Mouse (Mus musculus): ENCODE results near the gene Nrcam. TPM values are rescaled to one million over a fixed set of nuclear protein-coding genes. Genes with fewer than 3 reads are reported as not detected.

Nrcam gene
- total RNA-seq, 4 experiments from 2014 or later: 0.29 to 0.75 (median 0.57) TPM

GRCm38 (mm10) chr12:44437046-44437827, 108.6 kb downstream of the Nrcam start:
- DNase-seq (ENCODE audit: low spot score in 2 of 2): no peak

GRCm38 (mm10) chr12:44438884-44439283, 110.2 kb downstream of the Nrcam start:
- DNase-seq (ENCODE audit: low spot score in 2 of 2): no peak

- no peak for DNase-seq (ENCODE audit: low spot score in 2 of 2)
Measured at GRCm38 (mm10) chr12:44440230-44440629, 111.5 kb downstream of the Nrcam start.

- no peak for DNase-seq (ENCODE audit: low spot score in 2 of 2)
Measured at GRCm38 (mm10) chr12:44450930-44451329, 122.2 kb downstream of the Nrcam start.

- DNase-seq (ENCODE audit: low spot score in 2 of 2): no peak
Measured at GRCm38 (mm10) chr12:44451742-44452141, 123.1 kb downstream of the Nrcam start.

GRCm38 (mm10) chr12:44453791-44454190, 125.1 kb downstream of the Nrcam start:
- no peak for DNase-seq (ENCODE audit: low spot score in 2 of 2)

- DNase-seq (ENCODE audit: low spot score in 2 of 2): no peak
Measured at GRCm38 (mm10) chr12:44457961-44458360, 129.3 kb downstream of the Nrcam start.

GRCm38 (mm10) chr12:44462436-44462835, 133.8 kb downstream of the Nrcam start:
- no peak for DNase-seq (ENCODE audit: low spot score in 2 of 2)

- no peak for DNase-seq (ENCODE audit: low spot score in 2 of 2)
Measured at GRCm38 (mm10) chr12:44462976-44463375, 134.3 kb downstream of the Nrcam start.

GRCm38 (mm10) chr12:44471073-44471472, 142.4 kb downstream of the Nrcam start:
- DNase-seq (ENCODE audit: low spot score in 2 of 2): no peak

- no peak for DNase-seq (ENCODE audit: low spot score in 2 of 2)
Measured at GRCm38 (mm10) chr12:44475355-44475754, 146.7 kb downstream of the Nrcam start.

GRCm38 (mm10) chr12:44479260-44480030, 150.8 kb downstream of the Nrcam start:
- DNase-seq (ENCODE audit: low spot score in 2 of 2): no peak

GRCm38 (mm10) chr12:44480031-44480419, 151.3 kb downstream of the Nrcam start:
- no peak for DNase-seq (ENCODE audit: low spot score in 2 of 2)

- DNase-seq (ENCODE audit: low spot score in 2 of 2): no peak
Measured at GRCm38 (mm10) chr12:44481415-44481814, 152.7 kb downstream of the Nrcam start.

GRCm38 (mm10) chr12:44492759-44493479, 164.2 kb downstream of the Nrcam start:
- DNase-seq (ENCODE audit: low spot score in 2 of 2): no peak

GRCm38 (mm10) chr12:44497762-44498161, 169.1 kb downstream of the Nrcam start:
- DNase-seq (ENCODE audit: low spot score in 2 of 2): no peak

GRCm38 (mm10) chr12:44498872-44499271, 170.2 kb downstream of the Nrcam start:
- no peak for DNase-seq (ENCODE audit: low spot score in 2 of 2)

- no peak for DNase-seq (ENCODE audit: low spot score in 2 of 2)
Measured at GRCm38 (mm10) chr12:44501807-44502487, 173.3 kb downstream of the Nrcam start.

GRCm38 (mm10) chr12:44503737-44504136, 175.1 kb downstream of the Nrcam start:
- DNase-seq (ENCODE audit: low spot score in 2 of 2): no peak

- no peak for DNase-seq (ENCODE audit: low spot score in 2 of 2)
Measured at GRCm38 (mm10) chr12:44508635-44509034, 179.9 kb downstream of the Nrcam start.

- DNase-seq (ENCODE audit: low spot score in 2 of 2): no peak
Measured at GRCm38 (mm10) chr12:44509406-44510104, 180.9 kb downstream of the Nrcam start.
